Mouse (Mus musculus): ENCODE results near the gene Bicra.

The Bicra gene

DNA sequence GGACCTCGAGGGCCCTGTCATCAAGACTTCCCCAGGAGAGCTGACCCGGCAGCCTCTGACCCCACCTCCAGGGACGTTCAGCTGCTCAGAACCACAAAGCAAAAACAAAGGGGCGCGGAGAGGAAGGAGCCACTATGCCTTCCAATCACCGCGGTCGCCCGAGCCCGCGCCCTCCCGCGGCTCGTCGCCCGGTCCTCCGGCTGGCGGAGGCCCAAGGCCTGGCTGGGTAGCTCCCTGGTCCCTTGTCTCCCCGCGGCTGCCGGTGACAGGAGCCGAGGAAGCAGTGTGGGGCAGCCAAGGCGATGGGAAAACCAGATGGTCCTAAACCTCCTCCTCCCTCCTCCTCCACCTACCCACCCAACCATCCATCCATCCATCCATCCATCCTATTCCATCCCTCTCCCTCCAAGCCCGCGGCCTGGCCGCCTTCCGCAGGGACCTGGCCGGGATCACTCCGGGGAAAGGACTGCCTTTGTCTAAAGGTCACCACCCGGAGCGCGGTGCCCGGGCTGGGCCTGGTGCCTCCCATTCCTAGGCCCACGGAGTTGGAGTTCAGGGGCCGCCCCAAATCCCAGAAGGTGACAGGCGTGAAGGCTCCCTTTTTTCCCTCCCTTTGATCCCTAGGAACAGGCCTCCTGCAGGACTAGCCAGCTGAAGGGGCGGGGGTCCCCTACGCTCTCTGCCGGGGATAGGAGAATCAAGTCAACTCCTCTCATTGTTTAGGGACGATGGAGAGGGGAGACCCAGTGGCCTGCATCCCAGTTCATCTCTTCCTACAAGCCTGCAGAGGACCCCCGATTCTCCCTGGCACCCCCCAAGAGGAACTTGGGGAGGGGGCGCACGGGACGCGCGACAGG lies 1.0 kb downstream of the Bicra start:
- DNase-seq = peak; percentile 79

DNA sequence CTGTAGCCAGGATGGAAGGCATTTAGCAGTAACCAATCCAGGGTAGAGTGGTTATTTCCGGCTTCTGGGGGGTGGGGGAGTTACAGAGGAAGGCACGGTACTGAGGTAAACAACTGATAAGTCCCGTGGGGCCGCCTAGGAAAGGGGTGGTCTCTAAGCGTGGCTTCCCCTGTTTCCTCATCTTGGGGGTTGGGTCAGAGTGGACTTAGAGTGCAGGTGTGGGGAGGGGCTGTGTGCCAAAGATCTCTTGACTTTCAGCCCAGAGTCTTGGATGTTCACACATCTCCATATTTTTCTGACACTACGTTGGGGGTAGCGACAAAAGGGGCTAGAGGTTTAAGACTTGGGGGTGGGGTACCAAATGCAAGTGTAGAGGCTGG lies 1.6 kb downstream of the Bicra start:
- DNase-seq = peak; percentile 53

DNA sequence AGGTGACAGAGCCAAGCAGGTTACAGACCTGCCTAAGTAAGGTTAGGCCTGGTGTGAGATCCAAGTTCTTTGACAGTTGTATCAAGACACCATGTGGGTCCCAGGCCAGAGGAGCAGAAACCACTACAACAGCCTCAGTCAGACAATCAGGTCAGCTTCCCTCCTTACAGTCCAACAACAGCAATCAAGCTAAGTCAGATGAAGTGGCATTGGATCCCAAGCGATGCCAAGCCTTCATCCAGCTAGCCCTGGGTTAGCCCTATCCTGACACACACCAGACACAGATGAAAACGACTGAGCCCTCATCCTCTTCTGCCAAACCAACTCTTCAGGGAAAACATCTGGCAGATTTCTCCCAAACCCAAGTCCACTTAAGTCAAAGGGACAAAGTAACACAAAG lies 2.2 kb downstream of the Bicra start:
- DNase-seq = no peak

DNA sequence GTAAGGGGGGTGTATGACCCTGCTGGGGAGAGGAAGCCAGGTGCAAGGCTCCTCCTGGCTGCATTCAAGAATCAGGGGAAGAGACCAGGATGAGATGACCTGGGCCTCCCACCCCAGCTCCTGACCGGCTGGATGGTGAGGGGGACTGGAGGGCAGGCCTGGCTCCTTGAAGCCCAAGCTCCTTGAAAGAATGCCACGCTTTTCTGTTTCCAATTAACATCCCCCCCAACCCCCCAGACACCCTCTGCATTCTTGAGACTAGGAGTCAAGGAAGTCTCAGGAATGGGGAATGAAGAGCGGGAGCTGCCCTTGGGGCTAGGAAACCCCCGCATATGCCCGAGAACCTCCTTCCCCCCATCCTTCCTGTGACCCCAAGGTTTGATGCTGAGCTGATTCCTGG lies 3.2 kb downstream of the Bicra start:
- DNase-seq = no peak

DNA sequence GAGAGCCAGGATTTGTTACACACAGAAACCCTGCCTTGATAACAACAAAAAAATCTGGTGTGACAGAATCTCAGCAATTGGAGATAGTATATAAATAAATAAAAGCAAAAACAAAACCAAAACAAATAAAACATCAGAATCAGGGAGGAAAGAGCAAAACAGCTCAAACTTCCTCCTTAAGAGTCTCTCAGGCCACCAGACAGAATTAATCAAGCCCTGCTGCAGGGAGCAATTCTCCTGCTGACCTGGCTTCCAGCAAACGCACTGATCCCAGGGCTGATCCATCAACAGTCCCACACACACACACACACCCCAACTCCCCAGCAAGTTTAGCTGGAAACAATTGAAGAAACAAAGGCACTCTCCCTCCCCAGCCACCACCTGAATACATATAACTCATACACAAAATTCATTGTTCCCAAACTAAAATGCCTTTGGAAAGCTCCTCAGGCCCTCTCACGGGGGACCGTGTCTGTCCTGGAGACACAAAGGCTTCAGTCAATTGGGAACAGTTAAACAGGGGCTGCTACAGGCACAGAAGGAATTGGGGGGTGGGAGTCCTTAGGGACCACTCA lies 3.8 kb downstream of the Bicra start:
- DNase-seq = no peak

DNA sequence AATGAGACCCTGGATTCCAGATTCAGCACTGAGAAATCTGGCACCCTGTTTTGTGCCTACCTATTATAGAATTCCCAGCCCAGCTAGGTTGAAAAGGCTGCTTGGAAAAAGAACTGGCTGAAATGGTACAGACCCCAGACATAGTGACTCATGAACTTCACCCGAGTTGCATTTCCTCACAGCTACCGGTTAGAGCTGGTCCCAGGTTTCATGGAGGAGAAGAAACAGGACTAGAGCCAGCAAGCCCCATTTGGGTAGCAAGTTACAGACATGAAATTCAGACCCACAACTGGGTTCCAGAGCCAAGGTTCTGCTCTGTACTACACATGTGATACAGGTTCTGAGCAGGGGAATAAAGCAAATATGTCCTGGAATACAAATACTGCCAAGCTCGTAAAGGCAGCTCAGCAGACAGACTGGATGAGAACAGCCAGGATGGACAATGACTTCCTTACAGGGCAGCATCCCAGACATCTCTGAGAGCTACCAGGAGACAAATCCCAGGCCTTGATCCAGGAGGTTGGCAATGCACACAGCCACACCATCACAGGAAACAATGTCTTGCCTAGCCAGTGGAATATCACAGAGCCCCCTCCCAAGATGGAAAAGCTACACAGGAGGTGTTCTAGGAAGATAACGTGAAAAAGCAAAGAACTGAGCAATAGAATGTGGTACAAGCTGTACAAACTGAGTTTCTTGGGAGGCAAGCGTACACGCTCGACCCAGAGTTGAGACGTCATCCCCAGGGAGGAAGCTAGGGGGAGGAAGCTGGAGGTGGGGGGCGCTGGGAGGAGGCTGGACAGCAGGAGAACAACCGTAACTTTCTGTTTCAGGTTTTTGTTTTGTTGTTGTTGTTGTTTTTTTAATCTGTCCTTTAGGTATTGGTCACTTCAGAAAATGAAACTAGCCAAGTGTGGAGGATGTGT lies 4.6 kb downstream of the Bicra start:
- DNase-seq = no peak

DNA sequence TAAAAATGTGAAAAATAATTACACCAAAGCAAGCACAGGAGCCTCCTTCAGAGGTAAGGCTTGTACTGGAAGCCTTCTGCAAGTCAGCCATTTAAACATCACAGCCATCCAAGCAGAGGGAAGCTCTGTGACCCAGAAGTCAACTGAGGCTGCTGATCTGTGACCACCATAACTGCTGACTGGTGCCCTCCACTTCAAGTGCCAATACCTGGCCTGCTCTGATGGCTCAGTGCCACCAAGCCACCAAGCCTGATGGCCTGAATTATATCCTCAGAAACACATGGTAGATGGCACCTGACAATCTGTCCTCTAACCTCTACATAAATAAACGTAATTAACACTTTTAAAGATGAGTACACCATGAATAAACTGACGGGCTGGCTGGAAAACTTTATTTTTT lies 6.5 kb downstream of the Bicra start:
- DNase-seq = peak; percentile 48

DNA sequence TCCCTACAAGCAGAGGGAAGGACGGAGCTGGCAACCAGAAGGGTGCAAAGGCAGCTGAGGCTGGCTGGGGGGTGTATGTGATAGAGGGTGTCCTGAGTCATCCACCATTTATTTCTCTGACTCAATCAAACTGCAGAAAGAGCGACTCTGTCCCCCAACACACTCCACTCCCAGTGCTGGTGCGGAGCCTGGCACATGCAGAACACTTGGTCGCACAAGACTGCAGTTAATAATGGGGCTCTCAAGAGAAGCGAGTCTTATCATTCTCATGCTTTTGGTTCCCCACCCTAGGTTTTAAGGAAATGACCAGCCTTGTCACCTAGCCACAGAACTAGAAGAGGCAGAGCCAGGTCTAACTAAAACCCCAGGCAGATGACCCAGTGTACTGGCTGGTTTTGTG lies 8.4 kb downstream of the Bicra start:
- DNase-seq = no peak

DNA sequence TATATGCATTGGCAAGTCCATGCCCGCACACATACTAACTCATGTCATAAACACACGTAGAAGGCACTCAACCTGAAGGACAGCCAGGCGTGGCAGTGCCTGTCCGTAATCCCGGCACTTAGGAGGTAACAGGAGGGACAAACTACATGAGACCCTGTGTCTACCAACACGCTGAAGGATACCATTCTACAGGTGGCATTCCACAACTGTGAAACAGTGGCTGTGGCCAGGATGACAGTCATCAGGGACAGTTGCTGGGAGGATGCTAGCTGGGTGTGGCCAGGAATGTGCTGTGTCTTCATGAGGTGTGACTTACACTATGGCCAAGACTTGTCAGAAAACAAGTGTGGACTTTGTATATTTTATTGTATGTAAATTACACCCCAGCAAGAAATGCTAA lies 10.7 kb downstream of the Bicra start:
- no peak for DNase-seq

DNA sequence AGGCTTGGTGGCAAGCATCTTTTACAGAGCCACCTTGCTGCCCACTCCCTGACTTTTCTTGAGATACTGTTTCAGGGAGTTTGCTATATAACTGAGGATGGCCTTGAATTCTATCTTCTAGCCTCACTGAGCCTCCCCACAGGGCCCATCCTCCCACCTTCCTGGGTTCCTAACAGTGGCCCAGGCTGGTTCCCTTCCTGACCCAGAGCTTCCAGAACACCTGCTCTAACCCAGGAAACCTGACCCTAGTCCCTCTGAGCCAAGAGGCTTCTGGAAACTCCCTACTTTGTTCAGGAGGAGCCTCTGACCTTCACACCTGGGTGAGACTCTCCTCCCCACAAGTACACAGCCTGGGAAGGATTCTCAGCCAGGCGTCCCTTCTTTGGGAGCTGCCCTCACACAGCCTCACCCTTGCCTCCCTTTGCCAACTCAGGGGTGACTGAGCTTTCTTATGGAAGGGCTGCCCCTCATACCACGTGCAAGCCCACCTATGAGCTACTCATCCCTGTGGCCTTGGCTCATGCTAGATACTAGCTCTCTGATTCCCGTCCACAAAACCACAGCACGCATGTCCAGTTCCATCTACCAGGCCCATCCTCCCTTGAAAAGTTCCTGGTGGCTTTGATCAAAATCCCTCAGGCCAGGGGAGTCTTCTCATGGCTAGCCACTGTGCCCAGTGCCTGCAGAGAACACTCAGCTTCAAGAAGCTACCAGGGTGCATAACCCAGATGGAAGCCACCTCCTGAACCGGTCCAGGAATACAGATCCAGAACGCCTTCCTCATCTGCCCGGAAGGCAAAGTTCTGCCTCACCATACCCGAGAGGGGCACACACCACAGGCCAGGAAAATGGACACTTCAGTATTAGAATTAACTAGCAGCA lies 13.9 kb downstream of the Bicra start:
- DNase-seq = no peak

DNA sequence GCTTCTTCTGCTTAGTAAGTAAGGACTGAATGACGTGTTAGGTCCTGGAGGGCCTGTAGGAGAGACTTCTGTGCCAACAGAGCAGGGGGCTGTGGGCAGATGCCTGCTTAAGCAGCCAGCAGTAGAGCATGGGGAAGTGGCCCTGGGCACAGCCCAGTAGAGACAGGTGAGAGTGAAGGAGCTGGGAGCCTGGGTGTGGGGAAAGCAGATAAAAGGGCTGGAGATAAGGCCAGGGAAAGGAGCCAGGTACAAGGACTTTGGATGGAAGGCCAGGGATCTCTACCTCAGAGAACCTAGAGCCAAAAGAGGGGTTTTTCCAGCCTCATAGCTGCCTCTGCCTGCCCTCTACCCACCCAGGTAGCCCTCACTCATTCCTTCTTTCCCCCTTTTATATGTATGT lies 14.7 kb downstream of the Bicra start:
- DNase-seq = no peak

DNA sequence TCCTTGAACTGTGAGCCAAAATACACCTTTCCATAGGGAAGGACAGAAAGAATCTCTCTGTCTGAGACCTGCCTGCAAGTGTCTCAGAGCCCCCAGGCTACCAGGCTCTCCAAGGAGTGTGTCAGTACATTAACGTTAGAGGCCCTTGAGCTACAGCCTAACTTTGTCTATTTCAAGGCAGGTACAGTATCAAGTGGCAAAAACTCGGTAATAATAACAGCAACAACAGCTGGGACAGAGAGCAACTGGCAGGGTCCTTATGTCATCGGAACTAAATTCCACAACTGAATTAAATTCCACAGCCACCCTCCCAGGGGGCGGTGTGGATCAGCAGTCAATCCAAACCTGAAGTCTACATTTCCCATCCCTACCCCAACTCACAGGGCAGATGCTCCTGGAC lies 16.6 kb downstream of the Bicra start:
- no peak for DNase-seq

DNA sequence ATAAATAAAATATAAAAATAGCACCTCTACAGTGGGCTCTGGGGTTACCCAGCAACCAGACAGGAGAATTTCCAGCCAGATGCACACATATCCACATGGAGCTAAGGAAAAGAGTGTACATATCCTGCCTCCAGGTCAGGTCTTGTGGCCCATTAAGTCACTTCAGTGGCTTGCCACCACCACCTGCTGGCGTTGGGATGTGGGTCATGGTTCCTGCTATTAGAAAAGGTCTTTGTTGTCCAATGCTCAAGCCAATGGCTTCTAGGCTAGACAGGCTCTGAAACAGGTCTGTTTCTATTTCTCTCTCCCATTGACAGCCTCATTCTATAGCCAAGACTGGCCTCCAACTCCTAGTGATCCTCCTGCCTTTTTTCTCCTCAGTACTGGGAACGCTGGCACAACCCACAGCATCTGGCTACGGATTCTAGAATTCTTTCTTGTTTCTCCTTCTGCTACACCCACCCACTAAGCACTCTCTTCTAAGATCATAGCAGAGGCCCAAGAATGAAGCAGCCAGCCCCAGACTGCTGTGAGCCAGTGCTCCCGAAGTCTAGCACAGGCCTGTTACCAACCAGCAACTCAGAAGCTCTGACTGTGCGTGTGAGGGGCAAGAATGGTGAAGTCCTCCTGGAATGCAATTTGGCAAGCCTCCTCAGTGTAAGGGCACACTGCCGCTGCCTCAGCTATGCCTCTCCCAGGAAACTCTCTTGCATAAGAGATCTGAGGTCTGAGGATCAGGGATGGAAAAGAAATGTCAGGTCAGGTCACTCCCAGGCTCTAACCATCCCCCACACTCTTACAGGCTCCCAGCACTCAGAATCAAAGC lies 19.4 kb downstream of the Bicra start:
- no peak for DNase-seq

DNA sequence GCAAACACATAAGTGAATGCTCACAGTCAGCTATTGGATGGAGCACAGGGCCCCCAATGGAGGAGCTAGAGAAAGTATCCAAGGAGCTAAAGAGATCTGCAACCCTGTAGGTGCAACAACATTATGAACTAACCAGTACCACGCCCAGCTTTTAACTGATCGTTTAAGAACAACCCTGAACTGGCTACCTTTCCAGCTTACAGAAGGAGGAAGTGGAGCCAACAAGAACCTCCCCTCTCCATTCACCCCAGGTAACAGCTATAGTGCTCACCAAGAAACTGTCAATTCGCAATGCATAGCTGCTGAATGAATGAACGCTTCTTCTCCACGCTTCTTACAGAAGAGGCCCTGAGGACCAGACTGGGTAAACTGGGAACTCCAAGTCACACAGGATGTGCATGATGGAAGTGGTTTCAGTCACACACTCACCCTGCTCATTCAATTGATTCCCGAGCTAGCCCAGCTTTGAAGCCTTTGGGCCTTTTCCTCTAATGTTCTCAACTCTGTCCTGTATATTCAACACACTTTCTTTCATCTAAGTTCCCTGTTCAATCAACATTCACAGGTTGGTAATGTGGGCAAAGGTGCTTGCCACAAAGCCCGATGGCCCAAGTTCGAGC lies 23.0 kb downstream of the Bicra start:
- no peak for DNase-seq

DNA sequence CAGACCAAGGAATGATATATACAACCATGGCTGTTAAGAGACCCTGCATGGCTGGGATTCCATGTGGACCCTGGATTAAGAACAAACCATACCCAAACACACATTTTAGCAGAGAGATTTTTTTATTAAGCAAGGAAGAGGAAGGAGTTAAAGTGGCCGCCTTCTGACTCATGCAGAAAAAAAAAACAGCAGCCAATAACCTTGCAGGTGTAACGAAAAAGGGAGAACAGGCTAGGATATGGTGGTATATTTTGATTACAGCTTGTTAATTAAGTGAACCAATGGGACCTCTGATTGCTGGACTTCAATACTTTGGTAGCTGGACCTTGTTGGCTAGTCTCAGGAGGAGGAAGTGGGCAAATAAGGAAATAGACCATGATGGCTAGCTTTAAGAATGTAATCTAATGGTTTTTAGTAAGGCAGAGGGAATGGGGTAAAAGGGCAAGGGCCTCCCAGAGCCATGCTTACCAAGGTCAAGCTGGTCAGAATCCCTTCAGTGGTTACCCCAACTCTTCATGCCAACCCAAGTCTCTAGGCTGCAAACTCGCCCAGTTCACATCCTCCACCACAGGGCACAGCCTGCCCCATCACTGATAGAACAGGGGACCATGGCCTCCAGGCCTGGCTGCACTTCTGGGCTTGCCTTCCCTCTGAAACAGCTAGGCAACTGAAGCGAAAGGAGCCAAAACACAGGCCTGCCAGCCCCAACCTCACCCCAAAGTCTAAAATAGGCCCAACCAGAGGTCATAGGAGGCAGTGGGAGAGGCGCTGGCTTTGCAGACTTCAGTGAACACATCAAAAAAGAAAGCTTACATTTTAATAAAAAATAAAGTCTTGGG lies 28.2 kb downstream of the Bicra start:
- no peak for DNase-seq

DNA sequence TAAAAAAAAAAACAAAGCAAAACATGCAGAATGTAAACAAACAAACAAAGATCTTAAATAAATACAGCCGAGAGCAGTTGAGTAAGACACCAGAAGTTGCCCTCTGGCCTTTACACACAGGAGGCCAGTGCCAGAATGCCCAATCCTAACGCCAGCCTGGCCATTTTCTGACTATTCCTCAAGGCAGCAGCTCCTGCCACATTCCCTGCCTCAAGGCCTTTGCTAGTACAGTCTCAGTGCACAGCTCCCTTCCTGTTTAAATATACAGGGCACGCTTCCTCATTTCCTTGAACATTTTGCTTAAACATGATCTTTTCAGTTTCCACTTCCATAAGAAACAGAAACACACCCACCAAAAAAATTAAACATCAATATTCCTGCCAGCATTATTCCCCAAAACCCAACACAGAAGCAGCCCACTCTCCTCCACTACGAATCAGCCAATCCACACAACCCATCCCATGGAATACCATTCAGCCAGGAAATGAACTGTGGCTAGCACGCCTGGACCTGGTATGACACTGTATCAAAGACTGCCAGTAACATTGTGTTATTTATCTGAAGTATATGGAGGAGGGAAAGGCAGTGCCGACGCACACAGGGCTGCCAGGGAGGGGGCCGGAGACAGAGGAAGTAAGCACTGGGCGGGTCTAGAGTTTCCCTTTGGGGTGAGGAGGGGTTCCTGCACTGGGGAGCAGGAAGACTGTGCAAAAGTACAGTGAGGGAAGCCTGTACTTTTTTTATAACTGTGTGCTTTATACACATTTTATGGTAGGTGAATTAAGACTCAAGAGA lies 29.5 kb downstream of the Bicra start:
- no peak for DNase-seq

DNA sequence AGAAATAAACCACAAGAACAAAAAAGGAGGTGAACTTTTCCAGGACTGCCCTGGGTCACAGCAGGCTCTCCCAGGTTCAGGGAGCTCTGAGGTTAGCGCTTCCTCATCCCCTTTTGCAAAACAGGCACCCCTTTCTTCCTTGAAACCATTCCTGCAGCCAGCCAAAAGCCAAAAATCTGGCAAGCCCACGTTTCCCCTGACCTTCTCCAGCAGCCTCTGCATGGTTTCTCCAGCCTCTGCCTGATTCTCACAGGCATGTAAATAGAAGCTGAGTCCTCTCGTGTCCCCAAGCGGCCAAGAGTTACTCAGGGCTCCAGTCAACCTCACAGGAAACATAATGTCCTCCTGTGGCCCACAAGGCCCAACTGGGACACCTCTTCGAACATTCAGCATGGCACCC lies 32.3 kb downstream of the Bicra start:
- DNase-seq = no peak

DNA sequence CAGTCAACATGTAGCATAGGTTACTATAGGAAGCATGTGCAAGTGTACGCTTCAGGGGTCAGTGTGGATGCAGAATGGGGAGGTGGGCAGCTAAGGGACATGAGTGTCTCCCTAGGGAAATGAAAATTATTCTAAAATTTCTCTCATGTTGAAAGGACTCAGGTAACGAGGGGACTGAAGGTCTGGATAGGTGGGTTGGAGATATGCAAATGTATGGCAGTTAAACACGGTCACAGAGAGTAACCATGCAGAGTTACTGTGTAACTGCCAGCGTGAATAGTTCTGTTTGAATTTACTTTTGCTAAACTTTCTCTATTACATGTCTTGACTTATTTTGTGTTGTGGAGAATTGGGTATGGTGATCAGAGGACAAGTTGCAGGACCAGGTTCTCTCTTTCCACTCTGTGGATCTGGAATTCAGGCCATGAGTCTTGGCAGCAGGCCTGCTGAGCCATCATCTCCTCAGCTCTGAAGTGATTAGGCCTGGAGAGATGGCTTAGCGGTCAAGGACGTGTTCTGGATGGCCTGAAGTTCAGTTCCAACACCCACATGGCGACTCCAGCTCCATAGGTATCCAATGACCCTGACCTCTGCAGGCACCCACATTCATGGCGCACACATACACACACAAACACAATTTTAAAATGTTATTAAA lies 33.1 kb downstream of the Bicra start:
- DNase-seq = peak; percentile 45

DNA sequence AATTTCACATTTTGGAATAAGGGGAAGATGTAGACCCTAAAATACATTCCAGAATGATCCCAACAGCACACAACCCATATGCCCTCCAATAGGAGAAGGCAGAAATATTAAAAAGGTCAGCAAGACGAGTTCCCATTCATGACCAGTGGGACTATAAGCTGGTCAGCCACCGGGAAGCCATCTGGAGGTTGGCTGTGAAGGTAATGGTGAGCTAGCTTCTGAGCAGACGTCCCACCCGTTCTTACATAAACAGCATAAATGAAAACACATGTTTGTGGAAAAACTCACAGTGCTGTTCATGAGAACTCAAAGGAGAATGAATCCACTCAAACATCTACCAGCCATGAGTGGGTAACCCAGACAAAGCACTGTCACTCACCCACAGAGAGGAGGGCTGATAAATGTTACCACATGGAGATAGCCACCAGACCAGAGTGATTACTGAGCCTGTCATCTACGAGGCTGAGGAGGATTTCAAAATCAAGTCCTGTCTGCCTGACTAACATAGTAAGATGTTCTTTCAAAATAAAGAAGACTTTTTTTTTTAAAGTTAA lies 33.9 kb downstream of the Bicra start:
- DNase-seq = no peak
